Mouse (Mus musculus) hematopoietic stem cell, adult 5-6 weeks (primary cell): ENCODE results near the gene Tssk4. TPM values are rescaled to one million over a fixed set of nuclear protein-coding genes. Genes with fewer than 3 reads are reported as not detected.

Source experiments
- ATAC-seq, 2 experiments: fragments of 125-278 bp in 1 of 2; replicated peaks in 1 of 2; 2 replicates each; pipeline ENCODE4 v1.8.0; 2016 to 2017; ENCODE audit warnings: inconsistent platforms in 2 of 2, mild to moderate bottlenecking in 2 of 2, moderate number of reproducible peaks in 2 of 2, low read depth in 1 of 2, moderate TSS enrichment in 1 of 2; ENCODE audit not compliant: low FRiP score in 2 of 2, poor library complexity in 2 of 2, severe bottlenecking in 2 of 2, insufficient read depth in 1 of 2, low TSS enrichment in 1 of 2
- total RNA-seq: library from RNA; stranded (forward); fragments of 172-1452, 232-1000 nt; gene quantifications from 2 replicates; pipeline ENCODE4 v1.2.3, GENCODE M21; 2017

Gene Tssk4
- 0.40 and 0.94 TPM in 2 replicates for total RNA-seq

DNA sequence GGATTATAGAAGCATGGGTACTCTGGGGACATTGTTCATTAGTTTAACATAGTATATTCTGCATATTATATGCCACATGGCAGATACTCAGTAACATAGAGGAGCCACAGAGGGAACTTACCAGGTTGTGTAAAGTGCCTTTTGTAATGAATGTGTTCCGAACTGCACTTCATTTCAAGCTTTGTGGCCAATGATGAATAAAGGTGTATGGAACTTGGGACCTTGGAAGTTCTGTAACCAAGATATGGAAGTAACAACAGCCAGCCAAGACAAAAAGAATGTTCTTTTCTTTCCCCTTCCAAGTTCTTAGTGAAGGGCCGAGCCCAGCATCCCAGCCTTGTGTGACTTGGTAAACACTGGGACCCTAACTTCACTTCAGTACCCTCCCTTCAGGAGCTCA is at the start of gene Tssk4:
TSS of gene Tssk4 (plus strand) at position 301 of the 400 bp plus-strand sequence.
- ATAC-seq = no peak

DNA sequence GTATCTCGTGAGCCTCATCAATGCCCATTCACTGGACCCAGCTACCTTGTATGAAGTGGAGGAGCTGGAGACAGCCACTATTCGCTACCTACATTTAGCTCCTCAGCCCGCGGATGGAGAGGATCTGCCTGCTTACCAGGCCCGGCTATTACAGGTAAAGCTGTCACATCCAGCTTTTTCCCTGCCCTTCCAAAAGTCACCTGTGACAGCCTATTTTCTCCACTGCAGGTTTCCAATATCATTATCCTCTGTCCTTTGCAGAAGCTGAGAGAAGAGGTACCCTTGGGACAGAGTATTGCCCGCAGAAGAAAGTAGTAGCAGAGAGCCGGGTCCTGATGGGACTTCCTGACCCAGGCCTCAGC is 46.7 kb upstream of the Tssk4 start, which contains the start of gene Irf9:
TSS of gene Irf9 (plus strand) at position 301 of the 362 bp plus-strand sequence.
- ATAC-seq = peak in 1 of 2 experiments; percentile 2; a peak in 1 of 4 replicates

DNA sequence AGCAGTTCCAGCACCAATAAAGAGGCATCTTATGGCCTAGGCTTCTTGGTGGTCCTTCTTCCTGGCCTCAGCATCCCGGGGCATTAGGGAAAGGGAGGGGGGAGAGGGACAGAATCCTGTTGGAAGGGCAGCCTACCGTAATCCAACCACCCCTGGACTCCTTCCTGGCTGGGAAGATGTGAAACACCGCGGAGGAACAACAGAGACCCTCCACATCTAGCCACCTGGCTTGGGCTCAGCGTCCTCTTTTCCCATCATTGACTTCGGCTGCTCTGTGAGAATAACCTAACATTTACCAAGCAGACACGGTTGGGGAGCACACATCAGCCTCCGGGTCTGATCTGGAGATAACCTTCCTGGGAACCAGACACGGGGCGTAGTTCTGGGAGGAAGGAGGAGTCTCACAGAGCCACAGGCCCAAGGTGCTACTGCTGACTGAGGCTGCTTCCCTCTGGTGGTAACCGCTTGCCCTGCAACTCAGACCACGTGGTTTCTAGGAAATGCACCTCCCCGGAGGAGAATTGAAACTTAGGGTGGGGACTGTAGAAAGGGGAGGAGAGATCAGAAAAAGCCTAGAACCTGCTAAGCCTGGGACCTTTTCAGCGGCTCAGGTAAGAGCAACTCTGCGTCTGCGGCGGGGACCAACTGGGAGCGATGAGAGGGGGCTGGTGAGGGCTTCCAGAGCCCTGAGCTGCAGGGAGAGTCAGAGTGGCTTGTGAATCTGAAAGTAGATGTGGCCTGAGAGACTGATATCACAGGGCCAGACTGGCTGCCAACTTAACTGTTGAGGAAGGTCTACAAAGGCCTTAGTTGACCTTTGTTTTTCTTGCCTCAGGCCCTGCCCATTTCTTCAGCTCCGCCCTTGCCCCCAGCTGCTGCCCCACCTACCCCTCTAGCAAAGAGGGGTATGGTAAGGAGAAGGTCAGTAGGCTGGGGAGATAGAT is 46.1 kb upstream of the Tssk4 start:
- peak; percentile 95 for ATAC-seq

DNA sequence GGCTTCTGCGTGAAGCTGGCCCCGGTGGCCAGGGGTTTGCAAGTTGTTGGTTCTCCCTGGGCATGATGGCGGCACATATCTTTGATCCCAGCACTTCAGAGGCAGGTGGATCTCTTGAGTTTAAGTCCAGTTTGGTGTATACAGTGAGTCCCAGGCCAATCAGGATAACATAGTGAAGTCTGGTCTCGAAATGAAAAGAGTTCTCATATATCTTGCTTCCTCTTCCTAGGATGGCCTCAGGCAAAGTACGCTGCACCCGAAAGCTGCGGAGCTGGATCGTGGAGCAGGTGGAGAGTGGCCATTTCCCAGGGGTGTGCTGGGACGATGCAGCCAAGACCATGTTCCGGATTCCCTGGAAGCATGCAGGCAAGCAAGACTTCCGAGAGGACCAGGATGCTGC is 45.2 kb upstream of the Tssk4 start:
- no peak for ATAC-seq

DNA sequence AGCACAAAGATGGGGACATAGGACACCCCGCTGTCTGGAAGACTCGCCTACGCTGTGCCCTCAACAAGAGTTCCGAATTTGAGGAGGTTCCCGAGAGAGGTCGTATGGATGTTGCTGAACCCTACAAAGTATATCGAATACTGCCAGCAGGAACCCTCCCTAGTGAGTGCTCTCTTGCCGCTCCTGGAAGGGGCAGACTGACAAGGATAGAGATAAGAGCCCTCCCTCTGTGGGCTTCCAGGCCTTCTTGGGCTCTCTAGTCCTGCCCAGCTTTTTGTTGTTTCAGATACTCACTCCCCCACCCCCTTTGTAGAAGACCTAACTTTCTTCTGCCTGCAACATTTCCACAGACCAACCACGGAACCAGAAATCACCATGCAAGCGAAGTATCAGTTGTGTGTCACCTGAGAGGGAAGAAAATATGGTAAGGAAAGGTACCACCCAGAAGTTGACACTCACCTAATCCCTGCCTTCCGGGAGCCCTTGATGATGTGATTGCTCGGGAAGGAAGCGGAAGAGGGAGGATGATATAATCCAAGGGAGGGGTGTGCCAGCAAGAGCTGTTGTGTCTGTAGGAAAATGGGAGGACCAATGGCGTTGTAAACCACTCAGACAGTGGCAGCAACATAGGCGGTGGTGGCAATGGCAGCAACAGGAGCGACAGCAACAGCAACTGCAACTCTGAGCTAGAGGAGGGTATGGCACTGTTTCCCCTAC is 44.1 kb upstream of the Tssk4 start:
- no peak for ATAC-seq

DNA sequence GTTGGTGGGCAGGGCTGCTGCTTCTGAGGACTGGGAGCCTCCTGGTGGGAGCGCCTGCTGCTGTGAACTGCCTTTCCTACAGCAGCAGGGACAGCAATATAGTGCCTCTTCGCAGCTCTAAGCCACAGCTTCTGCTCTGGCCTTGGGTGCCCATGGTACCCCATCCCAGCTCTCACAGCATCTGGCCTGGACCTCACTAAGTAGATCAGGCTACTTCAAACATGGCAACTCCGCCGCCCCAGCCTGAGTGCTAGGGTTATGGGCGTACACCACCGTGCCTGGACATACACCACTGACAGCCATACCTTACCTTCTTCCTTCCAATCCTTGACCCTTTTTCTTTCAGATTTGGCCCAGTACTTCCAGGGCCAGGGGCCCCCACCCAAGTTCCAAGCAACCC is 41.6 kb upstream of the Tssk4 start:
- no peak for ATAC-seq

GRCm38 (mm10) chr14:55613346-55613745 is 36.6 kb upstream of the Tssk4 start:
- no peak for ATAC-seq

GRCm38 (mm10) chr14:55614565-55615178 is 35.3 kb upstream of the Tssk4 start:
- ATAC-seq = no peak

DNA sequence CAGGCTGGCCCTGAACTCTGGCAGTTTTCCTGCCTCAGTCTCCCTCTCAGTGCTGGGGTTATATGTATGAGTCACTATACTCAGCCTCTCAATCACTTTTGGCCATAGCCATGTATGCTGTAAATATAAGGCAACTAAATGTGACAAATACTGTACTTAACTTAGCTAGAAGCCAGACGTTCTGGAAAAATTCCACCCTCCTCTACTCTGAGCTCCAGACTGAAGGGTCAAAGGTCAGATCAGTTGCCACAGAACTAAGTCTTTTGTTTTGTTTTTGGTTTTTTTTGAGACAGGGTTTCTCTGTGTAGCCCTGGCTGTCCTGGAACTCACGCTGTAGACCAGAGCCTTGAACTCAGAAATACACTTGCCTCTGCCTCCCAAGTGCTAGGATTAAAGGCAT is 34.1 kb upstream of the Tssk4 start:
- no peak for ATAC-seq

GRCm38 (mm10) chr14:55616844-55617243 is 33.1 kb upstream of the Tssk4 start:
- ATAC-seq = no peak

- ATAC-seq = peak; percentile 85 to 88
Observed at GRCm38 (mm10) chr14:55617822-55618221, 32.2 kb upstream of the Tssk4 start, which contains the start of gene Rec8. Rec8 (plus strand) TSS chr14:55618037.

- ATAC-seq = peak; percentile 49 to 63
Observed at GRCm38 (mm10) chr14:55618486-55619195, 31.3 kb upstream of the Tssk4 start.

DNA sequence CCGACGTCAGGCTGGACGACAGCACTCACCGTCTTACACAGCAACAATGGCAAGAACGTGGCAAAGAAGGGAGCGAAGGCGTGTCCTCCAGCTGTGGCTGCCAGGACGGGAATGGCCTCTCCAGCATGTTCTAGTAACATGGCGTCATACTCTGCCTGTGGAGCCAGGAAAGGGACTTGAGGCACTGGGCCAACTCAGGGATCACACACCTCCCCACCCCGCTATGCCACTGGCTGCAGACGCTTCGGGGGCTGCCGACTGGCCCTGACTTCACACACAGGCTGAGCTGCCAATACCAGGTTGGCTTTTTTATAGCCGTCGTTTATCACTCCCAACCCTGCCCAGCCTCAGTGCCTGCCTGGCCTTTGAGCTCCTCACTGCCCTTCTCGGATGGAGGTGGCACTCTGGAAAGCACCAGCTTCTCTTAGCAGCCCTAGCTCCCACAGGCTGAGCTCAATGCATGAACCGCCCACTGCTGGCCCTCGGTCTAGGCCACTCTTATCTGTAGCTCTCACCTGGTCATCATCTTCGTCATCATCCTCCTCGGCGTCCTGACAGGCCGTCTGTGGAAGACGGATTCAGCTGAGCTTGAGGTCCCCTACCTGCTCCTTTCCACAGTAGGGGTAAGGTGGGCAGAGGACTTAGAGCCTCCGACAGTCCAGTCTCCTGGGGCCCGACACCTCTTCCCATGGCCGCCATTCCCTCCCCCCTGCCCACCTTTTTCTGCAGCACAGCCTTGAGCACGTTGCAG is 21.7 kb upstream of the Tssk4 start:
- ATAC-seq = no peak

DNA sequence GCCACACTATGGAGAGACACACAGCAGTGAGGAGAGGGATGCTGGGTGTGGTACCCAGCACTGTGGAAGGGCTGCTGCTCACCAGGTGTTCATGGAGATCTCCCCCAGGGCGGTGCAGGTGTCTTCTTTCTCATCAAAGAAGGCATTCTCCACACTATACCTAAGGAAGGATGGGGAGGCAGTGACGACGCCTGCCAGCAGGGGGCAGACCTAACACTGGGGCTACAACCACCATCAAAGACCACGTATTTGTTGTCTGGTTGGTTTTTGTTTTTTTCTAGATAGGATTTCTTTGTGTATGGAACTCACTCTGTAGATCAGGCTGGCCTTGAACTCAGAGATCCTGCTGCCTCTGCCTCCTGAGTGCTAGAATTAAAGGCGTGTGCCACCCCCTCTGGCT is 20.7 kb upstream of the Tssk4 start:
- peak; percentile 65 to 74; a peak in 2 of 4 replicates for ATAC-seq

- peak in 1 of 2 experiments; percentile 11; a peak in 2 of 4 replicates for ATAC-seq
Observed at GRCm38 (mm10) chr14:55634874-55635522, 15.0 kb upstream of the Tssk4 start.

DNA sequence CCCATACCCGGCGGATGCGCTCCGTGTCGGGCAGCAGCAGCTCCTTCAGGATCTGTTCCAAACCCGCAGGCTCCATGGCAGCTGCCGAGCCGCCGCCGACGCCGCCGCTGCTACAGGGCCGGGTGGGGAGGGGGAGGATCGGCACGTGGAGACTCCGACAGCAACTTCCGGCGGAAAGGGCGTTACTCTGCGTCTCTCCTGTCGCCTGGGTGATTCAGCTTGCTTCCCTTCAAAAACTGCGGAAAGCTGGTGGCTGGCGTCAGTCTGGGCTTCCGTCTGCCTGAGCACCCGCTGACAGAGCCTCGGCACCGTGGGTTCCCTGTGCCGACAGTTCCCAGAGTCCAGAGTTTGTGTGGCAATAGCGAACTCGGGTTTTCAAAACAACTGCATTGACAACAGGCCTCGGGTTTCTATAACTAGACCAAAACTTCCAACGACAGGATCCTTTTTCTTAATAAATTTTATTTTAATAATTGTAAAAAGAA is 14.4 kb upstream of the Tssk4 start, which contains the start of gene Ipo4:
TSS of gene Ipo4 (minus strand) at position 435 of the 485 bp plus-strand sequence.
- ATAC-seq = peak; percentile 89 to 96
